Mouse (Mus musculus): ENCODE results near the gene Ppp1r12b. TPM values are rescaled to one million over a fixed set of nuclear protein-coding genes. Genes with fewer than 3 reads are reported as not detected.

The Ppp1r12b gene
- polyA plus RNA-seq, 1 experiment from 2014 or later, result 5.0 TPM

DNA sequence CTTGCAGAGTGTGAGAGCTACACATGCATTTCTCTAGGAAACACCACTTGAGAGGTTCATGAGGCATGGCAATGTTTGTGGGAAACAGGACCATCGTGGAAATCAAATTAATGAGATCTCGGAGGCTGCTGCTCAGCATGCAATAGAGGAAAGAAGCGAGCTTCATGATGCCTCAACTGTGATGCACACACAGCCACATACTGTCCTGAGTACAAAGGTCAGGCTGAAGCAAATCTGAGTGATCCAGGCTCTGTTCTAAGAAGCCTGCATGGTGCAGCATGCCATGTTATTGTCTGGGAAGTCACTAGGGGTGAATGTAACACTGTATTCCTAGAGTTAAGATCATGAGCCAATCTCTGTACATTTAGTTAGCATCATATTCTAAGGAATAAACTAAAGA, 140.0 kb downstream of the Ppp1r12b start:
- Histone ChIP-seq H3K9me3 (no peaks in the 10 kb centered on the region), H3K4me3 (no peak overlapping the region), H3K27me3 (replicated peaks; ENCODE audit: low read depth, poor library complexity, severe bottlenecking) (no peaks in the 10 kb centered on the region), H3K36me3 (replicated peaks) (no peaks in the 10 kb centered on the region), H3K4me1 (peaks cover 4% of the 10 kb centered on the region; the same call in 1 of the 2 replicates), H3K27ac (replicated peaks) (no peak overlapping the region)
- no peak for DNase-seq (ENCODE audit: low spot score)
- 88% methylated on average over 3 of the region's 3 CpGs for WGBS

DNA sequence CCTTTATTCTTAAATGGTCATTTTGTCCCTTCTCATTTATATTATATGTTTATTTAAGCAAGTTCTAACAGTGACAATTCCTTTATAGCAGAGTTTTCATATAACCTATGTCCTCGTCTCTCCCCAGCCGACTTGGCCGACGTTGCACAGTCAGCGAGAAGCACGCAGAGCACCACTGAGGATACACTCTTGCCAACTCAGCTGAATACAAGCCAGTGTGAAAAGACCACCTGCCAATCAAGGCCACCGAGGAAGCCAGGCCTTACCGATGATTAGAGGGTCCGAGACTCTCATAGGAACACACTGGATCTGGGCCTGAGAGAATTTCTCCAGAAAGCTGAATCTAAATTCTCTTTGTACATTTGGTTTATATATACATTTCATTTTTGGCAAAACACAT, 150.3 kb downstream of the Ppp1r12b start:
- WGBS, result 85% methylated on average over 9 of the region's 9 CpGs

DNA sequence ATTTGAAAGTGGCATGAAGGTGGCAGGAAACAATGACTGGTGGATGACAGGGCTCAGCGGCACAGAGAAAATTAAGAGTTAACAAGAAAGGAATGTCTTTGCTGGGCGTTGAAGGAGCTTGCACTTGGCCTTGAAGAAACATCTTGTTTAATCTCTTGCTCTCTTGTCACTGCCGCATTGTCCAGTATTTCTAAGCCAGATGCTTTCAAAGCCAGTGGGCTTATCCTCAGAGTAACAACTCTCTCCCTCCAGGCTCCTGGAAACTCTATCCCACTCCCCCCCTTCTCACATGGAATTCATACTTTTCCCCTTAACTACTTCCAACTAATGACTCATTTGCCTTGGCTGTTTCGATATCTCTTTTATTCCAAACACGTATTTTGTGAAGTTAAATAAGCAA, 151.4 kb downstream of the Ppp1r12b start:
- Histone ChIP-seq H3K36me3 (replicated peaks) (peaks cover 5% of the 10 kb centered on the region), H3K9me3 (peaks cover 5% of the 10 kb centered on the region), H3K4me3 (no peak overlapping the region), H3K4me1 (peaks cover 36% of the 10 kb centered on the region), H3K27ac (replicated peaks) (no peak overlapping the region; the same call in 1 of the 2 replicates), H3K27me3 (replicated peaks; ENCODE audit: low read depth, poor library complexity, severe bottlenecking) (no peaks in the 10 kb centered on the region)
- DNase-seq (ENCODE audit: low spot score), result no peak
- WGBS, result 65% methylated on average over 5 of the region's 5 CpGs

More for the DNA sequence above, 150.3 kb downstream of the Ppp1r12b start:
- no peak for DNase-seq (ENCODE audit: low spot score)
- H3K27ac ChIP-seq (replicated peaks), result no peak overlapping the region
- no peaks in the 10 kb centered on the region for H3K36me3 ChIP-seq (replicated peaks)
- H3K9me3 ChIP-seq, result no peaks in the 10 kb centered on the region
- no peaks in the 10 kb centered on the region for H3K27me3 ChIP-seq (replicated peaks; ENCODE audit: low read depth, poor library complexity, severe bottlenecking)
- peaks cover 35% of the 10 kb centered on the region for H3K4me1 ChIP-seq
- no peak overlapping the region for H3K4me3 ChIP-seq

DNA sequence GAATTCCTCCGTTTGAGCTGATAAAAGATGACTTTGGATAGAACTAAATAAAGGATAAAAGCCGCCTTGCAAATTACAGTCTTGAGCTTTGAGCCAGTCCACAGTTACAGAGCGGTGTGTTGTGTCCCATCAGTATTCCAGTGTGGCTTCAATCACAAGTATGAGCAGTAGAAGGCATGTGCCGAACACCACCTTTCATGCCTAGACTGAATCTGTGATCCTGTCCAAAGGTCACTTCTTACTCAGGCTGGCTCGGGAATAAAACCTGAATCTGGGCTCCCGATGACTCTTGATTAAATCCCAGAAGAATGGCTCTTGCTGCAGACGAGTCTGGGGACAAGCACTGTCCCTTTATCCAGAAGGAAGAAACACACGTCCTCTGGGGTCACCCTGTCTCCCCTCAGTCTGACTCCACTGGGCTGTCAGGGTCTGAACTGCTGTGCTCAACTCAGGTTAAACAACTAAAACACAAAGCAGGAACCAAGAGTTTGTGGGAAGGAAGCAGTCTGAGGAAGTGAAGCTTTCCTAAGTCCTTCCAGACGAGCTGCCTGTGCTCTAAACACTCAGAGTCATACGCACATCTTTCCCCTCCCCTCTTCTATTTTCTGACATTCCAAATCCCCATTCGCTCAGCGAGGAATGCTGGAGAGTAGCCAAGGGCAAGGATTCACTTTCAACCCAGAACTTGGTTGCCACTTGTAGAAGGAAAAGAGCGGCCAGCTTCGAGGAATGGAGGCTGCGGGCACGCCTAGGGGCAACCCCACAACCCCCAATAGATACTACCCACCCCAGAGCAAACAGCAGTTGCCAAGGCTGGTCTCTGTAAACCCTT, 152.2 kb downstream of the Ppp1r12b start:
- WGBS, result 65% methylated on average over 16 of the region's 16 CpGs
- Histone ChIP-seq H3K36me3 (replicated peaks) (peaks cover 14% of the 10 kb centered on the region), H3K9me3 (peaks cover 10% of the 10 kb centered on the region), H3K27me3 (replicated peaks; ENCODE audit: low read depth, poor library complexity, severe bottlenecking) (no peaks in the 10 kb centered on the region), H3K27ac (replicated peaks) (peak overlapping the region; percentile 75), H3K4me1 (peaks cover 36% of the 10 kb centered on the region), H3K4me3 (no peak overlapping the region; the same call in 1 of the 2 replicates)
- DNase-seq (ENCODE audit: low spot score), result peak; percentile 13

DNA sequence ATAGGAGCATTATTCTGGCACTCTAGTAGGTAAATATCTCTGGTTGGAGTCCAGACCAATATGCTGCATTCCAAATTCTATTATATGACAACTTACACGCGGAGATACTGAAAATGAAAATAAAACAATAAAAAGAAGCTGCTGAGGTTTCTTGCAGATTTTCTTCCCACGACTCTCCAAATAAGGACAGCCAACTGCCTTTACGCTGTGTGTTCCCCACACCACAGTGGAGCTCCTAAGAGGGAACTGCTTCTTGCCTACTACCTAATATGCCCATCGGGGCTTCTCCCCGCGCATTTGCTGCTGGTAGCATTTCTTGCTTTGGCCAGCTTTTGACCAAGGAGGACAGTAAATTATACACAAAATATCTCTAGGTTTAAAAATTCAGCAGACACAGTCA, 154.0 kb downstream of the Ppp1r12b start:
- DNase-seq (ENCODE audit: low spot score), result no peak
- Histone ChIP-seq H3K27ac (replicated peaks) (no peak overlapping the region), H3K4me1 (peaks cover 36% of the 10 kb centered on the region), H3K27me3 (replicated peaks; ENCODE audit: low read depth, poor library complexity, severe bottlenecking) (no peaks in the 10 kb centered on the region), H3K36me3 (replicated peaks) (peaks cover 15% of the 10 kb centered on the region), H3K4me3 (no peak overlapping the region), H3K9me3 (peaks cover 10% of the 10 kb centered on the region)
- WGBS, result 93% methylated on average over 7 of the region's 7 CpGs

DNA sequence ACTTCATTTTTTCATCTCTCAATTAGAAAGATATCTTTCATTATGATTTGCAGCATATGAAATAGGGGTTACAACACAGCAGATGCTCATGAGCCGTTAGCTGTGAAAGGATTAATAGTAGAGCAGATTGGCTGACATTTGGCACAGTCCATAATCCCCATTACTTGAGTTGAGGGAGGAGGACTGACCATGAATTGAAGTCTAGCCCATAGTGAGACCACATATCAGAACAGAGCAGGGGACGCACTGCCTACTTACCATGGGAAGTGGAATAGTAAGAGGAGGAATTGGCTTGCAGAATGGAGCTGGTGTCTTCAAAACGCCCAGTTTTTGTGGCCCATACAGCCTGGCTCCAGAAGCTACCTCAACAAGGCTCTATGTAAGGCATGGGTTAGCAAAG, 159.2 kb downstream of the Ppp1r12b start:
- Histone ChIP-seq H3K9me3 (peaks cover 10% of the 10 kb centered on the region), H3K27me3 (replicated peaks; ENCODE audit: low read depth, poor library complexity, severe bottlenecking) (no peaks in the 10 kb centered on the region), H3K36me3 (replicated peaks) (peaks cover 15% of the 10 kb centered on the region), H3K27ac (replicated peaks) (no peak overlapping the region), H3K4me3 (no peak overlapping the region), H3K4me1 (peaks cover 19% of the 10 kb centered on the region)
- 85% methylated on average over 3 of the region's 3 CpGs for WGBS
- no peak for DNase-seq (ENCODE audit: low spot score)

DNA sequence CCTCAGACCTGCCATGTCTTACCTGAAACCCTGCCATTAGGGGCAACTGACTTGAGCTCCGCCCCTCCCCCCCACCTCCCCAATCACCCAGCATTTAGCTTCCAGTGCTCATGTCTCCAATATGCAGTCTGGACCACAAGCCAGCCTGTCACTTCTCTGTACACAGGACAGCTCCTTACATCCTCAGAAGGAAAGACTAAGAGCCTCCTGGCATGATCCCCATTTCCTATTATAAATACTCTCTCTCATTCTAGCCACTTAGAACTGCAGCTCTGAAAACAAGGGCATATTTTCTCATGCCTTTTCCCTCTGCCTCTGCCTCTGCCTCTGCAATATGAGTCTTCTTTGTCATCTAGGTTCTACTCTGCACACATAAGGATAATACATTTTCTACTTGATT, 159.7 kb downstream of the Ppp1r12b start:
- H3K36me3 ChIP-seq (replicated peaks), result peaks cover 15% of the 10 kb centered on the region

DNA sequence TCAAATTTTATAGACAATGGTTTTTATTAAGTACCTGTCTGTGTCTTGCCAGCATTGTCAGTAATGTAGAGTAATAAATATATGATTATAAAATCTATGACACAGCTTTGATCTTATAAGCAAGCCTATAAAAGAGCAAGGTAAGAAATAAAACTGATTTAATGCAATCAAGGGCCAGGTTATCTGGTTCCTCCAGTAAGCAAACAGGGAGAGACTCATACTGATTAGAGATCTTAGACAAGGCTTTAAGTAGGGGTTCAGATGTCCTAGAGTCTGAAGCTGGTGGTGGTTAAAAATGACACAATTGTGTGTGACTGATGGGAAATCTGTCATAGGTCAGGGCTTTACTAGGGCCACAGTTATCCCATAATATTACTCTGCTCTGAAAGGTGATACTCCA, 164.3 kb downstream of the Ppp1r12b start:
- no peak for DNase-seq (ENCODE audit: low spot score)
- Histone ChIP-seq H3K4me1 (peaks cover 26% of the 10 kb centered on the region), H3K9me3 (no peaks in the 10 kb centered on the region), H3K27me3 (replicated peaks; ENCODE audit: low read depth, poor library complexity, severe bottlenecking) (no peaks in the 10 kb centered on the region), H3K27ac (replicated peaks) (no peak overlapping the region), H3K36me3 (replicated peaks) (no peaks in the 10 kb centered on the region), H3K4me3 (no peak overlapping the region)

More for the DNA sequence above, 159.7 kb downstream of the Ppp1r12b start:
- no peak for DNase-seq (ENCODE audit: low spot score)
- H3K27ac ChIP-seq (replicated peaks), result 0 out of 2 replicates have a peak overlapping the region, but pooled peaks have one; percentile 15
- peaks cover 14% of the 10 kb centered on the region for H3K4me1 ChIP-seq
- 84% methylated on average over 1 of the region's 1 CpGs for WGBS
- no peaks in the 10 kb centered on the region for H3K27me3 ChIP-seq (replicated peaks; ENCODE audit: low read depth, poor library complexity, severe bottlenecking)
- H3K9me3 ChIP-seq, result peaks cover 10% of the 10 kb centered on the region
- no peak overlapping the region for H3K4me3 ChIP-seq

DNA sequence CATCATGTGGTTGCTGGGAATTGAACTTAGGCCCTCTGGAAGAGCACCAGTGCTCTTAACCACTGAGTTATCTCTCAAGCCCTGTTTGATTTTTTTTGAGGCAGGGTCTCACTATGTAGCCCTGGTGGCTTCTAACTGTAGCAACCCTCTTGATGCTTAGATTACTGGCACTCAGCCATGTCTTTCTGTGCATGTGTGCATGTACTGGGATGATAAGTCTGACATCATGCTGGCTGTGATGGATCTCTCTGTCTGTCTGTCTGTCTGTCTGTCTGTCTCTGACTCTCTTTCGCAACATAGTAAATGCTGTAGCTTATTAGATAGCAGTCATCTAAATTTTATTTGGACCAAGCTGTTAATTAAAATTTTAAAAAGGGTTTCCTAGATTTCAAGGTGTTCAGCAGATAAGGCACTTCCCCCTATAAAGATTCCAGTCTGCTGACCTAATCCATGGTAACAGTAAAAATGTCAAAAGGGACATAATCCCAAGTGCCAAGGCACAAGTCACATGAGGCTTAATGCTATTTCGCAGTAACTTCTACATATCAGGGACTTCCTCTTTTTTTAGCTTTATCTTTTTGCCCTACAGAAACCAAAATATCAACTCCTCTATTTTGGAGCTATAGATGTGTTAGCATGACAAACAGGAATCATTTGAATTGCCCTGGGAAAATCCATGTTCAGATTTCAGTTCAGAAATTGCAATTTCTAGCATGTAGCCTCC, 164.9 kb downstream of the Ppp1r12b start:
- H3K4me1 ChIP-seq, result peaks cover 25% of the 10 kb centered on the region
- no peaks in the 10 kb centered on the region for H3K36me3 ChIP-seq (replicated peaks)
- H3K27me3 ChIP-seq (replicated peaks; ENCODE audit: low read depth, poor library complexity, severe bottlenecking), result no peaks in the 10 kb centered on the region
- H3K27ac ChIP-seq (replicated peaks), result no peak overlapping the region
- WGBS, result 94% methylated on average over 2 of the region's 2 CpGs
- H3K4me3 ChIP-seq, result no peak overlapping the region
- no peak for DNase-seq (ENCODE audit: low spot score)
- H3K9me3 ChIP-seq, result no peaks in the 10 kb centered on the region

DNA sequence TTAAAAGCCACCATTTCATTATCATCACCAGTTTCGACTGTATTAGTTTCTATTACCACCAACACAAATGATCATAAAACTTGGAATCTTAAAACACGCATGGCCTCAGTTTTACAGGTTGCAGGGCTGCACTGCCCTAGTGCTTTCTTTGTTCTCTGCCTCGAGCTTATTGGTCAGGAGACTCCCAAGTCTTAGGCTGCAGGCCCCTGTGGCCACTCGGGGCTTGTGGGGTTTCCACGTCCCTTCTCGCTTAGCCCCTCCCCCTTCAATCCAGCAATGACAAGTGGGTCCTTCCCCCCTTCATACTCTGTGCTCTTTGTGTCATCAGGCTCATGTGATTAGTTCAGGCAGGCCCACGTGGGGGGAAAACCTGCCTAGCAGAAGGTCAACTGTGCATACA, 167.6 kb downstream of the Ppp1r12b start:
- Histone ChIP-seq H3K9me3 (no peaks in the 10 kb centered on the region), H3K4me1 (peaks cover 34% of the 10 kb centered on the region), H3K4me3 (no peak overlapping the region), H3K36me3 (replicated peaks) (no peaks in the 10 kb centered on the region), H3K27ac (replicated peaks) (peak overlapping the region; percentile 82), H3K27me3 (replicated peaks; ENCODE audit: low read depth, poor library complexity, severe bottlenecking) (no peaks in the 10 kb centered on the region)
- WGBS, result 55% methylated on average over 7 of the region's 7 CpGs
- DNase-seq (ENCODE audit: low spot score), result no peak

DNA sequence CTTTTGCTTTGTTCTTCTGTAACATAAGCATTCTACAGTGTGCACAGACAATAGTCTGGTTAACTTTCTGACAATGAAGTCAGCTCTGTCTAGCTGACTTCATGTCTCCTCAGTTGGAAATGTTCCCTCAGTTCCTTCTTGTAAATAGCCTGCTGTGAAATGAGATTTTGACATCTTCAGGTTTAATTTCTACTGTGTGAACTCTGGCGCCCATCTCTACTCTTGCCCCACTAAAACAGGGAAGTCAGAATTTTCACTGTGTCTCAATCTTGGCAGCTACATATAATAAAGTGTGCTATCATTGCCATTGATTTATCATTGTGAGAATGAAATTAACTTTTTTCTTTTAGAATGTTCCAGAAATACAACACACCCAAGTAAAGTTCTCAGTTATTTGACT, 170.8 kb downstream of the Ppp1r12b start:
- H3K4me3 ChIP-seq, result no peak overlapping the region
- peak overlapping the region; percentile 40; the same call in 1 of the 2 replicates for H3K27ac ChIP-seq (replicated peaks)
- peaks cover 36% of the 10 kb centered on the region for H3K4me1 ChIP-seq
- no peaks in the 10 kb centered on the region for H3K36me3 ChIP-seq (replicated peaks)
- H3K9me3 ChIP-seq, result no peaks in the 10 kb centered on the region
- no peak for DNase-seq (ENCODE audit: low spot score)
- no peaks in the 10 kb centered on the region for H3K27me3 ChIP-seq (replicated peaks; ENCODE audit: low read depth, poor library complexity, severe bottlenecking)
- WGBS, result 94% methylated on average over 1 of the region's 1 CpGs

DNA sequence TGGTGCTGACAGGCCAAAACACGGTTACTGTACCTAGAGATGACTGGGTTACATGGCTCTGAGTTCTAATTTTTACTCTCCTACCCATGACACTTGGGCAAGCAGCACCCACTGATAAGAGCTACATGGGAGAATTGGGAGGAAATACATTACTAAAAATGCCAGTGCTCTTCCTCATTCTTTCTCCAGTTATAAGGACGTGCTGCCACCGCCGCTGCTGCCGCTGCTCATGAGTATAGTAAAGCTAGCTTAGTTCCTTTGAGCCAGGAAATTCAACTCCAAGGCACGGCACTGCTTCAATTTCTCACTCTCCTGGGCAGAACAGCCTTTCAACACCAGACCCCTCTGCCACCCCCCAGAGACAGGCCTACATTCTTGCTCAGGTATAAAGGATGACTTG, 171.3 kb downstream of the Ppp1r12b start:
- WGBS, result 73% methylated on average over 6 of the region's 6 CpGs
- no peak for DNase-seq (ENCODE audit: low spot score)
- Histone ChIP-seq H3K9me3 (no peaks in the 10 kb centered on the region), H3K36me3 (replicated peaks) (no peaks in the 10 kb centered on the region), H3K27me3 (replicated peaks; ENCODE audit: low read depth, poor library complexity, severe bottlenecking) (no peaks in the 10 kb centered on the region), H3K4me1 (peaks cover 36% of the 10 kb centered on the region), H3K4me3 (no peak overlapping the region), H3K27ac (replicated peaks) (peak overlapping the region; percentile 40)

DNA sequence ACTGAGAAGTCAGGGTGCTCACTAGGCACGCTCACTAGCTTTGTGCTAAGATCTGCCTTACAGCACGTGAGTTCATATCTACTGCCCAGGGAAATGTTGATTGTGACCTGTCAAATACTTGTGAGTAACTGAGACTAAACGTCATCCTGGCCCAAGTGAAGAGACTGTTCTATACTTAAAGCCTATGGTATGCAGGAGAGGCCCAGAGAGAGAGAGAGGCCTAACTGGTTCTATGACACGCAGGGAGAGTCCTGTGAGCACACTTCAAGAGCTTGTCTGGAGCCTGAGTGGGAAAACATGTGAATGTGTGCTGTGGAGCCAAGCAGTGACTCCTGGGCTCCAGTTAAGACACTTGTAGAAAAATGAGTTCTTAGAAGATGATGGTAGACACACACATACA, 171.8 kb downstream of the Ppp1r12b start:
- H3K4me1 ChIP-seq, result peaks cover 36% of the 10 kb centered on the region
- H3K27ac ChIP-seq (replicated peaks), result peak overlapping the region; percentile 40
- WGBS, result 82% methylated on average over 4 of the region's 4 CpGs
- no peaks in the 10 kb centered on the region for H3K36me3 ChIP-seq (replicated peaks)
- DNase-seq (ENCODE audit: low spot score), result no peak
- H3K27me3 ChIP-seq (replicated peaks; ENCODE audit: low read depth, poor library complexity, severe bottlenecking), result no peaks in the 10 kb centered on the region
- no peak overlapping the region for H3K4me3 ChIP-seq
- no peaks in the 10 kb centered on the region for H3K9me3 ChIP-seq
